Mouse (Mus musculus) intestine, postnatal 0 days (tissue): ENCODE results near the gene Tnfsf9. TPM values are rescaled to one million over a fixed set of nuclear protein-coding genes. Genes with fewer than 3 reads are reported as not detected.

ENCODE experiments used
- ATAC-seq: fragments of 200-750 bp; cut with Nextera tagmentation; 2 replicates; pipeline ENCODE4 v1.8.0; 2017; ENCODE audit warnings: mild to moderate bottlenecking, moderate TSS enrichment, moderate library complexity
- H3K27ac ChIP-seq: fragments of 300-500 bp; sonication (generic); 2 replicates; pipeline ENCODE4 v1.5.1; 2014; ENCODE audit warnings: mild to moderate bottlenecking, low read depth, low read length, moderate library complexity
- H3K27me3 ChIP-seq: fragments of 300-500 bp; sonication (generic); replicated peaks from 2 replicates; pipeline ENCODE4 v1.6.1; 2014; ENCODE audit warnings: low read length, mixed read lengths; ENCODE audit not compliant: control insufficient read depth, insufficient read depth
- H3K36me3 ChIP-seq: fragments of 300-500 bp; sonication (generic); 2 replicates; pipeline ENCODE4 v1.6.1; 2014; ENCODE audit warnings: mild to moderate bottlenecking, moderate library complexity; ENCODE audit not compliant: control insufficient read depth, insufficient read depth
- H3K4me1 ChIP-seq: fragments of 300-500 bp; sonication (generic); replicated peaks from 2 replicates; pipeline ENCODE4 v1.6.1; 2014; ENCODE audit warnings: antibody characterized with exemption, low read length, mixed read lengths; ENCODE audit not compliant: control insufficient read depth, insufficient read depth
- H3K4me2 ChIP-seq: fragments of 300-500 bp; sonication (generic); replicated peaks from 2 replicates; pipeline ENCODE4 v1.6.1; 2014; ENCODE audit warnings: low read depth, mild to moderate bottlenecking, moderate library complexity
- H3K4me3 ChIP-seq: fragments of 300-500 bp; sonication (generic); 2 replicates; pipeline ENCODE4 v1.5.1; 2014; ENCODE audit warnings: low read depth, low read length
- H3K9ac ChIP-seq: fragments of 300-500 bp; sonication (generic); 2 replicates; pipeline ENCODE4 v1.6.1; 2014; ENCODE audit warnings: mild to moderate bottlenecking, low read depth, low read length
- H3K9me3 ChIP-seq: fragments of 300-500 bp; sonication (generic); 2 replicates; pipeline ENCODE4 v1.6.1; 2016; ENCODE audit warnings: mixed run types; ENCODE audit not compliant: control insufficient read depth
- CTCF ChIP-seq: sonication (generic); IDR thresholded peaks from 2 replicates; pipeline ENCODE4 v1.5.1; 2016; ENCODE audit warnings: low read depth, mild to moderate bottlenecking, control low read depth, antibody characterized with exemption, moderate library complexity
- WGBS: fragments of 180-500 bp; shearing (Covaris S2); extraction: QIAGEN DNeasy Blood & Tissue Kit; methylation state at CpG from one replicate; pipeline ENCODE4 v1.1.7; 2014; 5-methylcytosine and 5-hydroxymethylcytosine counted together
- polyA plus RNA-seq: library from polyadenylated mRNA; unstranded; fragments of >200 nt; fragmentation: Nextera tagmentation; extraction: Ambion mirVana; gene quantifications from 2 replicates; pipeline ENCODE4 v1.2.1, GENCODE M21; 2015

Tnfsf9 gene
- polyA plus RNA-seq, 1 experiment from 2014 or later: 1.6 TPM

DNA sequence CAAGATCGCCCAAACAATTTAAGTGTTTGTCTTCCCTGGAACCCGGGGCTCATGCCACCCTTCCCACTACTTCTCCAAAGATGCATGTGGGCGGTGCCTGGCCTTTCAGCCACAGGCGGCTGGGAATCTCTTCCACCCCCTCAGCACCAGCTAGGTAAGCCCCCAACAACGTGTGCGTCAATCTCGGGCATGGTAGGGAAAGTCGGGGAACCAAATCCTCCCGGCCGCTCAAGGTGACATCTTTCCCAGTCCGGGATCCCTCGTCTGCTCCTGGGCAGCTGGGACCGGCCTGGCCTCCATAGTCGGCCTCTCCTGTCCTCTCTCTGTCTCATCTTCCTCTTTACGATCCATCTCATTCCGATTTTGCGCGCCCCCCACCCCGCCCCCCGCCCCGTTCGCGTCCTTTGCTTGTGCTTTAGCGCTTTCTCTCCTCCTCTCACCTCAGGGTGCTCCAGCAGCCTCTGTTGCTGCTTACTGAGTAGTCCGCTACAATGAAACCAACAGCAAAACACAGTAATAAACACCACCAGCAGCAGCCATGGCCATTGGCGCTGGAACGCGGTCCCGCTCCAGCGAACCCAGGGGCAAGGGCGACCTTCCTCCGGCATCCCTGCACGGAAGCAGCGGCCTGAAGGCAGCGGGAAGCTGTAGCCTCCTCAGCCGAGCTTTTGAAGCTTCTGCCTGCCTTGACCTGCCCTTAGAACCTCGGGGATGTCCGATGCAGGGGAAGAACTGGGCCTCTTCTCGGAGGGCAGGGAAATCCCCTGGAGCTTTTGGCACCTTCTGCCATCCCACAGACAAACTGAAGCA lies 44.1 kb downstream of the Tnfsf9 start, which contains the start of gene Cd70:
Gene Cd70 (minus strand): TSS at position 784 of the 810 bp plus-strand sequence.
- 0 out of 2 replicates have a peak, but pooled peaks cover 5% of the 10 kb centered on the region for H3K9me3 ChIP-seq
- no peak for ATAC-seq
- 9% methylated on average over 39 of the region's 39 CpGs for WGBS
- H3K4me1 ChIP-seq: no peaks in the 10 kb centered on the region
- no peaks in the 10 kb centered on the region for H3K36me3 ChIP-seq
- no peak within 1 kb of the TSS for H3K27ac ChIP-seq
- no peak for TF ChIP-seq CTCF
- H3K4me2 ChIP-seq: peak within 1 kb of the TSS; percentile 43
- H3K9ac ChIP-seq: no peak within 1 kb of the TSS
- H3K27me3 ChIP-seq: peaks cover 35% of the 10 kb centered on the region
- H3K4me3 ChIP-seq: peak within 1 kb of the TSS; percentile 13

GRCm38 (mm10) chr17:57153006-57153405 lies 47.9 kb downstream of the Tnfsf9 start:
- 91% methylated on average over 6 of the region's 6 CpGs for WGBS
- no peak for ATAC-seq
- no peak overlapping the region for H3K9ac ChIP-seq

GRCm38 (mm10) chr17:57153787-57154186 lies 48.7 kb downstream of the Tnfsf9 start:
- no peaks in the 10 kb centered on the region for H3K4me1 ChIP-seq
- peaks cover 18% of the 10 kb centered on the region for H3K27me3 ChIP-seq
- TF ChIP-seq CTCF: no peak

More at GRCm38 (mm10) chr17:57153006-57153405, 47.9 kb downstream of the Tnfsf9 start:
- Histone ChIP-seq H3K4me2 (no peak overlapping the region), H3K27me3 (peaks cover 26% of the 10 kb centered on the region), H3K9me3 (0 out of 2 replicates have a peak, but pooled peaks cover 5% of the 10 kb centered on the region), H3K27ac (no peak overlapping the region), H3K4me3 (no peak overlapping the region), H3K36me3 (no peaks in the 10 kb centered on the region), H3K4me1 (no peaks in the 10 kb centered on the region)
- TF ChIP-seq CTCF: no peak

More at GRCm38 (mm10) chr17:57153787-57154186, 48.7 kb downstream of the Tnfsf9 start:
- Histone ChIP-seq H3K9me3 (0 out of 2 replicates have a peak, but pooled peaks cover 5% of the 10 kb centered on the region), H3K4me2 (no peak overlapping the region), H3K36me3 (no peaks in the 10 kb centered on the region), H3K9ac (no peak overlapping the region), H3K27ac (no peak overlapping the region), H3K4me3 (no peak overlapping the region)
- ATAC-seq: no peak
- WGBS: 86% methylated on average over 4 of the region's 4 CpGs

Other genes starting within 250 kb of the Tnfsf9 start
- not detected in 2 replicates for gene Acsbg2, start 230.9 kb upstream of the Tnfsf9 start, polyA plus RNA-seq
- gene 1700061G19Rik, start 229.8 kb upstream of the Tnfsf9 start, polyA plus RNA-seq: 0.23 and 0.30 TPM in 2 replicates
- gene Mllt1, start 169.9 kb upstream of the Tnfsf9 start, polyA plus RNA-seq: 10.5 and 11.9 TPM in 2 replicates
- 0.44 and 0.65 TPM in 2 replicates for gene Acer1, start 123.2 kb upstream of the Tnfsf9 start, polyA plus RNA-seq
- gene Clpp, start 115.0 kb upstream of the Tnfsf9 start, polyA plus RNA-seq: 77.5 and 78.0 TPM in 2 replicates
- 25.7 and 28.7 TPM in 2 replicates for gene Alkbh7, start 108.0 kb upstream of the Tnfsf9 start, polyA plus RNA-seq
- not detected in 2 replicates for gene Pspn, start 105.3 kb upstream of the Tnfsf9 start, polyA plus RNA-seq
- 43.3 and 43.5 TPM in 2 replicates for gene Gtf2f1, start 94.0 kb upstream of the Tnfsf9 start, polyA plus RNA-seq
- gene Gm17949, start 93.9 kb upstream of the Tnfsf9 start, polyA plus RNA-seq: 0.22 and 0.25 TPM in 2 replicates
- 18.8 and 19.9 TPM in 2 replicates for gene Khsrp, start 73.8 kb upstream of the Tnfsf9 start, polyA plus RNA-seq
- gene Slc25a41, start 63.7 kb upstream of the Tnfsf9 start, polyA plus RNA-seq: not detected in 2 replicates
- gene Crb3, start 46.2 kb upstream of the Tnfsf9 start, polyA plus RNA-seq: 121 and 130 TPM in 2 replicates
- gene Slc25a23, start 45.5 kb upstream of the Tnfsf9 start, polyA plus RNA-seq: 4.8 and 5.1 TPM in 2 replicates
- 5.2 and 5.3 TPM in 2 replicates for gene Dennd1c, start 26.8 kb upstream of the Tnfsf9 start, polyA plus RNA-seq
- gene Tubb4a, start 17.5 kb upstream of the Tnfsf9 start, polyA plus RNA-seq: 12.6 and 14.6 TPM in 2 replicates
- not detected in 2 replicates for gene Cd70, start 44.5 kb downstream of the Tnfsf9 start, polyA plus RNA-seq
- 0.10 and 0.12 TPM in 2 replicates for gene Tnfsf14, start 88.9 kb downstream of the Tnfsf9 start, polyA plus RNA-seq
- gene C3, start 122.8 kb downstream of the Tnfsf9 start, polyA plus RNA-seq: 19.5 TPM in 2 replicates
- gene Gpr108, start 143.1 kb downstream of the Tnfsf9 start, polyA plus RNA-seq: 14.7 and 16.2 TPM in 2 replicates
- gene Trip10, start 144.1 kb downstream of the Tnfsf9 start, polyA plus RNA-seq: 26.3 and 31.6 TPM in 2 replicates
- 1.1 and 1.5 TPM in 2 replicates for gene Vav1, start 173.8 kb downstream of the Tnfsf9 start, polyA plus RNA-seq